Mouse (Mus musculus): ENCODE measurements at regions not wholly inside any gene's neighbourhood (a gene's known extent, or its start where the extent isn't known, plus 50 kb on each side); places are given as distances from the start of the nearest gene placed in this dataset.

DNA sequence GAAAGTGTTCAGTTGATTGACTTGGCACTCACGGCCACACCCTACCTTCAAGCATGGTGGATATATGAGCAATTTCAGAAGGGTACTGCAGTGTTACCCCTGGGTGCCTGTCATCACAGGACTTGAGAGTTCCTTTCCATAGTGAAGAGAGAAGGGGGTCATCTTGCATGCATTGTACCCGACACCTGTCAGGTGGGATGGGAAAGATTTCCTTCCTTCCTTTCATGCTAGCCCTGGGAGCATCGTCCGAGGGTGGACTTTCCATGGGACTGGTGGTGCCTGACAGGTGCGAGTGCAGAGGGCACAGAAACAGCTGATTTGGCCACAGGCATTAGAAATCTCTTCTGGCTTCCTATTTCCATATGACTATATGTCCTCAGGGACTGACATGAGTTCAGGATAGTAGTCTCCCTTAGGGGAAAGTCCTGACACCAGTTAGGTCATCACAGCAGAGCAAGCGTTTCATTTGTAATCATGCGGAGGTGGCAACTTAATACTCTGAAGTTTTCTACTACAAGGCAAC lies 342.1 kb upstream of the Id2 start:
- TF ChIP-seq CTCF (IDR thresholded peaks at IDR 0.05) (no peak), POLR2A (IDR thresholded peaks at IDR 0.05; ENCODE audit: insufficient read depth, low read depth, low read length) (no peak)
